Mouse (Mus musculus) stomach, postnatal 0 days (tissue): ENCODE measurements around the gene Lsp1. TPM values are rescaled to one million over a fixed set of nuclear protein-coding genes. Genes with fewer than 3 reads are reported as not detected.
A peak's percentile ranks its signal among the peaks of the same experiment; 100 is the strongest.

Source experiments
- ATAC-seq: fragments of 200-750 bp; cut with Nextera tagmentation; 2 replicates; pipeline ENCODE4 v1.8.0; 2017; ENCODE audit not compliant: low FRiP score, low TSS enrichment
- DNase-seq: peaks from one replicate; pipeline ENCODE4 v3.0.0-alpha.2; 2016; ENCODE audit warnings: low spot score
- H3K27ac ChIP-seq: fragments of 300-500 bp; sonication (generic); replicated peaks from 2 replicates; pipeline ENCODE4 v1.5.1; 2014; ENCODE audit warnings: mild to moderate bottlenecking, control low read depth
- H3K27me3 ChIP-seq: fragments of 300-500 bp; sonication (generic); 2 replicates; pipeline ENCODE4 v1.6.1; 2014; ENCODE audit warnings: low read length; ENCODE audit not compliant: control insufficient read depth, insufficient read depth
- H3K36me3 ChIP-seq: fragments of 300-500 bp; sonication (generic); 2 replicates; pipeline ENCODE4 v1.6.1; 2014; ENCODE audit warnings: low read length, mixed read lengths; ENCODE audit not compliant: control insufficient read depth, insufficient read depth
- H3K4me1 ChIP-seq: fragments of 300-500 bp; sonication (generic); replicated peaks from 2 replicates; pipeline ENCODE4 v1.6.1; 2014; ENCODE audit warnings: antibody characterized with exemption; ENCODE audit not compliant: control insufficient read depth, insufficient read depth
- H3K4me2 ChIP-seq: fragments of 300-500 bp; sonication (generic); replicated peaks from 2 replicates; pipeline ENCODE4 v1.6.1; 2014; ENCODE audit warnings: low read depth, mild to moderate bottlenecking, control low read depth, moderate library complexity
- H3K4me3 ChIP-seq: fragments of 300-500 bp; sonication (generic); 2 replicates; pipeline ENCODE4 v1.5.1; 2014; ENCODE audit warnings: low read depth, low read length, control low read depth
- H3K9ac ChIP-seq: fragments of 300-500 bp; sonication (generic); 2 replicates; pipeline ENCODE4 v1.6.1; 2014; ENCODE audit warnings: mild to moderate bottlenecking, low read length, control low read depth, mixed read lengths
- H3K9me3 ChIP-seq: fragments of 300-500 bp; sonication (generic); 2 replicates; pipeline ENCODE4 v1.6.1; 2016; ENCODE audit warnings: low read length; ENCODE audit not compliant: control insufficient read depth
- CTCF ChIP-seq: IDR thresholded peaks from 2 replicates; pipeline ENCODE4 v1.5.1; 2016; ENCODE audit warnings: antibody characterized with exemption, low read depth, mild to moderate bottlenecking, moderate library complexity
- EP300 ChIP-seq: optimal IDR thresholded peaks from 2 replicates; pipeline ENCODE3; 2016; ENCODE audit warnings: antibody characterized with exemption
- WGBS: fragments of 180-500 bp; shearing (Covaris S2); extraction: QIAGEN DNeasy Blood & Tissue Kit; methylation state at CpG from one replicate; pipeline ENCODE4 v1.1.7; 2014; 5-methylcytosine and 5-hydroxymethylcytosine counted together
- polyA plus RNA-seq: library from polyadenylated mRNA; unstranded; fragments of >200 nt; fragmentation: Nextera tagmentation; extraction: Ambion mirVana; gene quantifications from 2 replicates; pipeline ENCODE4 v1.2.1, GENCODE M21; 2015

The Lsp1 gene
- polyA plus RNA-seq, 1 experiment from 2014 or later = 107 TPM

DNA sequence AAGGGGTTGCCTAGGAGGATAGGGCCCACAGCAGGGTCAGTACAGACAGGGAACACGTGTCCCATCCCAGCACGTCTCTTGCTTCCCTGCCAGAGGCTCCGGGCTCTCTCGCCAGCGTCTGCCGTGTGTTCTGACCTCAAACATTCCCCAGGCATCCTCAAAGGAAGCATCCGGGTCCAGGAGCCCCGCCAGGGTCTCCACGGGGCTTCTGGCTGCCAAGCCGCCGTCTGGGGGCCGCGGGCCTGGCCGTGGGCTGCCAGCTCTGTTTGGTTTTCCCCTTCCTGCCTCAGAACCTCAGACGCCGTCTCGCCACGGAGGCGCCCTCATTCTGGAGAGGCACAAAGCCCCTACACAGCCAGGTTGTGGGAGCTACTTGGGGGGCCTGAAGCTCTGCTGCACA, 27.0 kb upstream of the Lsp1 start:
- Histone ChIP-seq H3K27me3 (no peaks in the 10 kb centered on the region), H3K9me3 (no peaks in the 10 kb centered on the region), H3K9ac (peak overlapping the region; percentile 54), H3K4me3 (no peak overlapping the region), H3K4me2 (no peak overlapping the region; the same call in 1 of the 2 replicates), H3K27ac (peak overlapping the region; percentile 90), H3K4me1 (peaks cover 16% of the 10 kb centered on the region), H3K36me3 (no peaks in the 10 kb centered on the region)
- DNase-seq = no peak
- WGBS = 25% methylated on average over 19 of the region's 19 CpGs
- no peak for TF ChIP-seq CTCF
- no peak for TF ChIP-seq EP300
- ATAC-seq = no peak

DNA sequence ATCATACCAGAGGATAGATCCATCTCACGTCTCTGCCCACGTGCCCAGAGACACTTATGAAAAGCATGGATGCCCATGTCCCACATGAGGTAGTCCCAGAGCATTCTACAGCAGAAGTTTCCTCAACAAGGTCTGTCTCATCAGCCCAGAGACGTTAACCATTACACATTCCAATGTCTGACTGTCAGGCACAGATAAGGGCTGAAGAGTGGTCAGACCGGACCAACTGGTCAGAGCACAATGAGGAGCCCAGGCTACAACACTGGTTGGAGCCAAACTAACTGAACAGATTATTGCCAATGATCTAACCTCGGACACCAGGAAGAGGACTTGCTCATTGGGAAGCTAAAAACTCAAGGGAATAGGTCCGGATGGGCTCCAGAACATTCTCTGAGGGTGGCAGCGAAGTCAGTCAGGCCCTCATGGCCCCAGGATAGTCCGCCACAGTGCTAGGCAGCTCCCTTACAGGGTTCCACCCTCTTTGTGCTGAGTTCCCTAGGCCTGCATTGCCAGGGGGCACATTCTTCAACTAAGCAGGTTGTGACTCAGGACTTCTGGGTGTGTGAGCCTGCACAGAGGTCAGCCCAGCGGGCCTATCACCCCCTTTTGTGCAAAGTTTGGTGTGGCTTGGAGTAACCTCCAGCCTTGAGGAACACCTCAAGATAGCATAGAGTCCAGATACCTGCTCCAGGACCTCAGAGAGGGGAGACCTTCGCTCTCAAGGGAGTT, 26.3 kb upstream of the Lsp1 start, which contains the start of gene Syt8:
TSS of gene Syt8 (plus strand) at position 714 of the 729 bp plus-strand sequence.
- WGBS = 62% methylated on average over 10 of the region's 10 CpGs
- ATAC-seq = peak; percentile 87
- Histone ChIP-seq H3K4me3 (peak within 1 kb of the TSS; percentile 4; the same call in 1 of the 2 replicates), H3K9me3 (no peaks in the 10 kb centered on the region), H3K27ac (peak within 1 kb of the TSS; percentile 90), H3K4me2 (peak within 1 kb of the TSS; percentile 31), H3K4me1 (peaks cover 16% of the 10 kb centered on the region), H3K27me3 (no peaks in the 10 kb centered on the region), H3K9ac (peak within 1 kb of the TSS; percentile 54), H3K36me3 (no peaks in the 10 kb centered on the region)
- peak; percentile 84 for DNase-seq
- TF ChIP-seq CTCF (no peak), EP300 (no peak)

DNA sequence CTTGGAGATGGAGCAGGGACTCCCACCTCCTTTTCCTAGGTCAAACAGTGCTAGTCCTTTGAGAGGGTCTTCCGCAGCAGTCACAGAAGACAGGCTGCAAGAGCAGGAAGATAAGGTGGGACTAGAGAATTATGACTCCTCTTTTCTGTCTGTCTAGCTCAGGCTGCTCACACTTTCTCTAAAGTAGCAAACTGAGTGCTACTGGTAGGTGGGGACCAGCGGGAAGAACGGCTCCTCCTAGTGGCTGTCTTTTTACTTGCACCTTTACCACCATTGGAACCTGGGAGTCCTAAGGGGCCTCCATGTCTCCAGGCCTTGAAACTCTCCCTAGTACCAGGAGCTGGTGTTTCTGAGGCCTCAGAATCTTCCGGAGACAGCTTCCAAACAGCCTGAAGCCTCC, 25.1 kb upstream of the Lsp1 start:
- WGBS = 23% methylated on average over 4 of the region's 4 CpGs
- DNase-seq = peak; percentile 77
- peak overlapping the region; percentile 48 for H3K9ac ChIP-seq
- peak overlapping the region; percentile 4; the same call in 1 of the 2 replicates for H3K4me3 ChIP-seq
- no peaks in the 10 kb centered on the region for H3K36me3 ChIP-seq
- no peak for TF ChIP-seq EP300
- peak; percentile 92 for TF ChIP-seq CTCF
- H3K4me2 ChIP-seq = peak overlapping the region; percentile 31
- no peaks in the 10 kb centered on the region for H3K27me3 ChIP-seq
- peak overlapping the region; percentile 90 for H3K27ac ChIP-seq
- H3K4me1 ChIP-seq = peaks cover 11% of the 10 kb centered on the region
- peak; percentile 15; the same call in 1 of the 2 replicates for ATAC-seq
- no peaks in the 10 kb centered on the region for H3K9me3 ChIP-seq

DNA sequence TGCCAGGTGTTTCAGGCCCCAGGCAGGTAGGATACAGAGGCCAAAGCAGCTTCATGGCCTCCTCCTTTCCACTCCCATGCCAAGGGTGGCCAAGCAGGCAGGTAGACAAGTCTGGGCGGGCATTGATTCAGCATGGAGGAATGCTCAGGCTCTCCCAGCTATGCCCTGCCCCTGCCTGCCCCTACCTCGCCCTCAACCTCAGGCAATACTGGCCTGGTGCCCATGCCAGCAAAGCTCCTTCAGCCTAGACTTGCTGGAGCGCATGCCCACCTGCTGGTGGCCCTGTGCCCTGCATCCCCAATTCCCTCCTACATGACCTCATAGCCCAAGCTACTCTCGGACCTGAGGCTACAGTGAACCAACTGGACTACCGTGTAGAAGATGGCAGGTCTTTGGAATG, 23.3 kb upstream of the Lsp1 start:
- peak; percentile 72 for ATAC-seq
- 61% methylated on average over 5 of the region's 5 CpGs for WGBS

DNA sequence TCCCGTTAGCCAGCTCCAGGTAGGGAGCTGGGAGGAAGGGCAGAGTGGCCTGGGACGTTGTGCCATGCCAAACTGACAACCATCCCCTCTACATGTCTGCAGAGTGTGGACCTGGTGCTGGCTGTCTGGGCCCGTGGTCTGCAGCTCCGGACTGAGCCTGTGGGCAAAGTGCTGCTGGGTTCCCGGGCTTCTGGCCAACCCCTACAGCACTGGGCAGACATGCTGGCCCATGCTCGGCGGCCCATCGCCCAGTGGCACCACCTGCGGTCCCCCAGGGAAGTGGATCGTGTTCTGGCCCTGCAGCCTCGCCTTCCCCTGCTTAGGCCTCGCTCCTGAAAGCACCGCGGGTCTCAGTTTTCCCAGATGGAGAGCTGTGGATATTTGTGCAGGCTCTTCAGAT, 20.6 kb upstream of the Lsp1 start:
- no peak overlapping the region for H3K4me3 ChIP-seq
- no peaks in the 10 kb centered on the region for H3K27me3 ChIP-seq
- H3K27ac ChIP-seq = peak overlapping the region; percentile 88
- WGBS = 59% methylated on average over 14 of the region's 14 CpGs
- H3K4me2 ChIP-seq = no peak overlapping the region
- peak overlapping the region; percentile 52; the same call in 1 of the 2 replicates for H3K9ac ChIP-seq
- DNase-seq = no peak
- H3K9me3 ChIP-seq = no peaks in the 10 kb centered on the region
- TF ChIP-seq EP300 (no peak), CTCF (no peak)
- H3K36me3 ChIP-seq = no peaks in the 10 kb centered on the region
- no peak for ATAC-seq
- H3K4me1 ChIP-seq = peaks cover 5% of the 10 kb centered on the region; the same call in 1 of the 2 replicates

More for the DNA sequence above, 23.3 kb upstream of the Lsp1 start:
- Histone ChIP-seq H3K4me2 (peak overlapping the region; percentile 31; the same call in 1 of the 2 replicates), H3K36me3 (no peaks in the 10 kb centered on the region), H3K4me3 (no peak overlapping the region), H3K9ac (peak overlapping the region; percentile 5; the same call in 1 of the 2 replicates), H3K9me3 (no peaks in the 10 kb centered on the region), H3K27ac (peak overlapping the region; percentile 90), H3K27me3 (no peaks in the 10 kb centered on the region), H3K4me1 (peaks cover 10% of the 10 kb centered on the region)
- peak; percentile 86 for TF ChIP-seq EP300
- TF ChIP-seq CTCF = peak; percentile 79
- peak; percentile 90 for DNase-seq

DNA sequence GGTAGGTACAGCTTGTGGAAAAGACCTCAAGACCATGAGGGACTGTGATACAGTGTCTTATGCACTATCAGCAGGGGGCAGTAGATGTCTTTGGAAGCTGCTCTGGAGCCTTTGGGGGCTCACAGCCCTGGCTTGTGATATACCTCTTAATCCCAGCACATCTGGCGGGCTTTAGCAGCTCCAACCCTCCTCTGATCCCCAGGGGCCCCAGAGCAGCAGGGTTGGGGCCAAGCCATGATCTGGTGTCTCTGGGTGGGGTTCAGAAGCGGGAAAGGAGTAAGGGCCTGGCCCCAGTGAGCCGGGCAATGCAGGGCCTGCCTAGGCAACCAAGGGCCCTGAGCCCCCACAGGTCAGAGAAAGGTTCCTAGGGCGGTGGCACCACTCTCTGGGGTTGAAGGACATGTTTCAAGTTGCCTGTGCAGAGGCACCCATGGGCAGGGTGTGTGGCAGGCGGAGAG, 19.9 kb upstream of the Lsp1 start:
- H3K9ac ChIP-seq = peak overlapping the region; percentile 52
- H3K4me1 ChIP-seq = peaks cover 5% of the 10 kb centered on the region; the same call in 1 of the 2 replicates
- H3K4me3 ChIP-seq = no peak overlapping the region
- WGBS = 26% methylated on average over 5 of the region's 5 CpGs
- ATAC-seq (peak; percentile 47; the same call in 1 of the 2 replicates), DNase-seq (peak; percentile 44)
- no peaks in the 10 kb centered on the region for H3K36me3 ChIP-seq
- peak overlapping the region; percentile 88 for H3K27ac ChIP-seq
- TF ChIP-seq CTCF (peak; percentile 89), EP300 (peak; percentile 79)
- no peaks in the 10 kb centered on the region for H3K27me3 ChIP-seq
- no peaks in the 10 kb centered on the region for H3K9me3 ChIP-seq
- 0 out of 2 replicates have a peak overlapping the region, but pooled peaks have one; percentile 17 for H3K4me2 ChIP-seq
